Mouse (Mus musculus): ENCODE measurements at regions not wholly inside any gene's neighbourhood (a gene's known extent, or its start where the extent isn't known, plus 50 kb on each side); places are given as distances from the start of the nearest gene placed in this dataset.

GRCm38 (mm10) chr9:115524591-115524990 lies 214.4 kb upstream of the Stt3b start:
- Histone ChIP-seq H3K36me3 (ENCODE audit: control insufficient read depth, insufficient read depth, low read length) (no peaks in the 10 kb centered on the region), H3K4me1 (ENCODE audit: control insufficient read depth, insufficient read depth, low read length) (no peaks in the 10 kb centered on the region), H3K27me3 (ENCODE audit: control insufficient read depth, insufficient read depth, low read length) (no peaks in the 10 kb centered on the region), H3K4me3 (ENCODE audit: control insufficient read depth, low read depth, low read length) (no peak overlapping the region), H3K27ac (ENCODE audit: control insufficient read depth, insufficient read depth, low read depth, low read length) (no peak overlapping the region)
- TF ChIP-seq POLR2A (IDR thresholded peaks at IDR 0.05; ENCODE audit: control insufficient read depth, low read depth, low read length) (no peak), CTCF (IDR thresholded peaks at IDR 0.05; ENCODE audit: control insufficient read depth, insufficient read depth, insufficient replicate concordance, low read depth, low read length) (no peak)

DNA sequence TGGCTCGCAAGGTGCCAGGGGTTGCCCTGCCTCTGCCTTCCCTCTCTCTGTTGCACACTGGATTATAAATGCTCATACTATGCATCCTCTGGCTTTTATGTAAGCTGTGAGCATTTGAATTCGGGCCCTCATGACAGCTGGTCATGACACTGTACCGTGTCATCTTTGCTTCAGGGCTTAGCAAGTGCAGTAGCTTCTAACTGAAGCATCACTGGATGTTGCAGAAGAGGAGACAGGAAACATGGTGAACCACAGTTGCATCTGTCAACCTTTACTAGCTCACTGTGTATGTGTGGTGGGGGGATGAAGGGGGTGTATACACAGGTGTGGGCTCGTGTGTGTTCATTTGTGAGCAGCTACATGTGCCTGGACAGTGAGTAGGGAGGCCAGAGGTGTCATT lies 216.1 kb upstream of the Stt3b start:
- H3K27ac ChIP-seq (ENCODE audit: control insufficient read depth, insufficient read depth, low read depth, low read length), result no peak overlapping the region
- TF ChIP-seq CTCF (IDR thresholded peaks at IDR 0.05; ENCODE audit: control insufficient read depth, insufficient read depth, insufficient replicate concordance, low read depth, low read length) (no peak), POLR2A (IDR thresholded peaks at IDR 0.05; ENCODE audit: control insufficient read depth, low read depth, low read length) (no peak)
- H3K27me3 ChIP-seq (ENCODE audit: control insufficient read depth, insufficient read depth, low read length), result no peaks in the 10 kb centered on the region

GRCm38 (mm10) chr9:115526981-115527380 lies 216.8 kb upstream of the Stt3b start:
- Histone ChIP-seq H3K4me3 (ENCODE audit: control insufficient read depth, low read depth, low read length) (no peak overlapping the region), H3K36me3 (ENCODE audit: control insufficient read depth, insufficient read depth, low read length) (no peaks in the 10 kb centered on the region), H3K27ac (ENCODE audit: control insufficient read depth, insufficient read depth, low read depth, low read length) (no peak overlapping the region), H3K27me3 (ENCODE audit: control insufficient read depth, insufficient read depth, low read length) (no peaks in the 10 kb centered on the region), H3K4me1 (ENCODE audit: control insufficient read depth, insufficient read depth, low read length) (no peaks in the 10 kb centered on the region)
- TF ChIP-seq POLR2A (IDR thresholded peaks at IDR 0.05; ENCODE audit: control insufficient read depth, low read depth, low read length) (no peak), CTCF (IDR thresholded peaks at IDR 0.05; ENCODE audit: control insufficient read depth, insufficient read depth, insufficient replicate concordance, low read depth, low read length) (no peak)

More for the DNA sequence above, 216.1 kb upstream of the Stt3b start:
- no peak overlapping the region for H3K4me3 ChIP-seq (ENCODE audit: control insufficient read depth, low read depth, low read length)
- no peaks in the 10 kb centered on the region for H3K4me1 ChIP-seq (ENCODE audit: control insufficient read depth, insufficient read depth, low read length)
- H3K36me3 ChIP-seq (ENCODE audit: control insufficient read depth, insufficient read depth, low read length), result no peaks in the 10 kb centered on the region

DNA sequence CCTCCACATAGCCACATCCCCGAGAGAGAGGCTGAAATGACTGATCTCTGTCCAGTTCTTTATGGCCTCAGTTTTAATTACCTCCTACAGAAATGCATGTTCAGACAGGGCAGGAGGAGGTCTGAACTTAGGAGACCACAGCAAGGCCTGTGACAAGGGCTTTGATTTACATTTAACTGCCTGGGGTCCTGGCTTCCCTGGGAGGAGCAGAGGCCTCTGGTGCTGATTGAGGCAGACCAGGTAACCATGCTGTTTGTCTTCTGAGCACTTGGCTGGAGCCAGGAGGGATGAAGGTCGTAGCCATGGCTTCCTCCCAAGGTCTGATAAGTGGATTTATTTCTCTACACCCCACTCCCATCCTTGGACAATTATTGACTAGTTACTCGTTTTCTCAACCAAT lies 224.0 kb upstream of the Stt3b start:
- Histone ChIP-seq H3K27ac (ENCODE audit: control insufficient read depth, insufficient read depth, low read depth, low read length) (no peak overlapping the region), H3K36me3 (ENCODE audit: control insufficient read depth, insufficient read depth, low read length) (no peaks in the 10 kb centered on the region)
- no peak for TF ChIP-seq CTCF (IDR thresholded peaks at IDR 0.05; ENCODE audit: control insufficient read depth, insufficient read depth, insufficient replicate concordance, low read depth, low read length)
- no peak for TF ChIP-seq POLR2A (IDR thresholded peaks at IDR 0.05; ENCODE audit: control insufficient read depth, low read depth, low read length)

DNA sequence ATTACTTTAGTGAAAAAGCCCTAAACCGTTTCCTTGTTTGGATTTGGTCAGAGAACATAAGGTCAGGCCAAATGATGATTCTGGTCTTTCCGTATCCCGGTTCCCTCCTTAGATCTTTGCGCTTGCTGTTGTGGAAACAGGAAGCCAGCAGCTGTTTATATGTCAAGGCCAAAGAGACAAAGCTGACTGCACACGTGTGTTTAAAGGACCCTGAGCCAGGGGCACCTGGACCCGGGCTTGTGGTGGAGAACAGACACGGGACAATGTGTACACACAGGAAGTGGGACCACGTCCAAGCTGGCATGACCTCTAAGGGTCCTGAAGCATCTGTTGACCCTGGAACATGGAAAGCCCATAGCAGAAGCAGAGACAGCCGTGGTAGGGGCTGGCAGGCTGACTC lies 233.4 kb upstream of the Stt3b start:
- Histone ChIP-seq H3K36me3 (ENCODE audit: control insufficient read depth, insufficient read depth, low read length) (no peaks in the 10 kb centered on the region), H3K27me3 (ENCODE audit: control insufficient read depth, insufficient read depth, low read length) (no peaks in the 10 kb centered on the region), H3K4me1 (ENCODE audit: control insufficient read depth, insufficient read depth, low read length) (peaks cover 3% of the 10 kb centered on the region; the same call in 1 of the 2 replicates), H3K4me3 (ENCODE audit: control insufficient read depth, low read depth, low read length) (no peak overlapping the region), H3K27ac (ENCODE audit: control insufficient read depth, insufficient read depth, low read depth, low read length) (no peak overlapping the region)
- TF ChIP-seq POLR2A (IDR thresholded peaks at IDR 0.05; ENCODE audit: control insufficient read depth, low read depth, low read length) (no peak), CTCF (IDR thresholded peaks at IDR 0.05; ENCODE audit: control insufficient read depth, insufficient read depth, insufficient replicate concordance, low read depth, low read length) (no peak)

More for the DNA sequence above, 224.0 kb upstream of the Stt3b start:
- Histone ChIP-seq H3K27me3 (ENCODE audit: control insufficient read depth, insufficient read depth, low read length) (no peaks in the 10 kb centered on the region), H3K4me3 (ENCODE audit: control insufficient read depth, low read depth, low read length) (no peak overlapping the region), H3K4me1 (ENCODE audit: control insufficient read depth, insufficient read depth, low read length) (no peaks in the 10 kb centered on the region)

DNA sequence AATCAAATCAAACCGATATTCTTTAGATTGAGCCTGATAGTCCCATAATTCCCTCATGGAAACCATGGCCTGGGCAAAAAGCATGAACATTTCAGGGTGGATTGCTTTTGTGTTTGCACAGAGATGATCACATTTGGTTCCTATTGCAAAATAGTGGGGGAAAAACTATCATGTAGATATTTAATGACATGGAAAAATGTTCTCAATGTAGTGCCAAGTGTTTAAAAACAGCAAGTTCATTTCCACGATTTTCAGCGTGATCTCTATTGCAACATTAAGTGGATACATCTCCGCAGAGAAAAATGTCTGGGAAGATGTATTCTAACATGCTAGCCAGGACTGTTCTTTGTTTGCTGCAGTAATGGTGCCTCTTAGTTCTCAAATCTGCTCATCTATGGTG lies 235.0 kb upstream of the Stt3b start:
- no peak overlapping the region for H3K4me3 ChIP-seq (ENCODE audit: control insufficient read depth, low read depth, low read length)
- no peaks in the 10 kb centered on the region for H3K36me3 ChIP-seq (ENCODE audit: control insufficient read depth, insufficient read depth, low read length)

DNA sequence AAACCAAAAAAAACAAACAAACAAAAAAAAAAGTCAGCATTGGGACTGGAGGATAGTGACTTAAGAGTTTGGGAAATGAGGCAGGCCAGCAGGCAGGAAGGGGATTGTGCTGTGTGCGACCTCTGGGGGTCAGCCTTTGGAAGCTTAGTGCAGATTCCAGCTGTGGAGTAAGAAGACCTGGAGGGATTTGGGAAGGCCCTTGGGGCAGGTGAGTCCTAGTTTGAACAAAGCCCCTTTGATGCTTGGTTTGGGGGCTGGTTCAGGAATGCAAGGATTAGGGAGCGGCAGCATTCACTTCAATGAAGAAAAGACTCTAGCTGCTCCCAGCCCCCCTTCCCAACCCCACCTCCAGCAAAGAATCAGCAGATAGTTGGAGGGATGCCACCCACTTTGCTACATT lies 235.6 kb upstream of the Stt3b start:
- TF ChIP-seq POLR2A (IDR thresholded peaks at IDR 0.05; ENCODE audit: control insufficient read depth, low read depth, low read length), result no peak
- no peak for TF ChIP-seq CTCF (IDR thresholded peaks at IDR 0.05; ENCODE audit: control insufficient read depth, insufficient read depth, insufficient replicate concordance, low read depth, low read length)
- H3K4me1 ChIP-seq (ENCODE audit: control insufficient read depth, insufficient read depth, low read length), result peaks cover 4% of the 10 kb centered on the region; the same call in 1 of the 2 replicates
- no peaks in the 10 kb centered on the region for H3K36me3 ChIP-seq (ENCODE audit: control insufficient read depth, insufficient read depth, low read length)
- no peak overlapping the region for H3K4me3 ChIP-seq (ENCODE audit: control insufficient read depth, low read depth, low read length)
- no peak overlapping the region for H3K27ac ChIP-seq (ENCODE audit: control insufficient read depth, insufficient read depth, low read depth, low read length)
- no peaks in the 10 kb centered on the region for H3K27me3 ChIP-seq (ENCODE audit: control insufficient read depth, insufficient read depth, low read length)

More for the DNA sequence above, 235.0 kb upstream of the Stt3b start:
- H3K4me1 ChIP-seq (ENCODE audit: control insufficient read depth, insufficient read depth, low read length), result peaks cover 3% of the 10 kb centered on the region; the same call in 1 of the 2 replicates
- no peaks in the 10 kb centered on the region for H3K27me3 ChIP-seq (ENCODE audit: control insufficient read depth, insufficient read depth, low read length)
- no peak overlapping the region for H3K27ac ChIP-seq (ENCODE audit: control insufficient read depth, insufficient read depth, low read depth, low read length)
- TF ChIP-seq POLR2A (IDR thresholded peaks at IDR 0.05; ENCODE audit: control insufficient read depth, low read depth, low read length), result no peak
- no peak for TF ChIP-seq CTCF (IDR thresholded peaks at IDR 0.05; ENCODE audit: control insufficient read depth, insufficient read depth, insufficient replicate concordance, low read depth, low read length)
